Mouse (Mus musculus): Measurements from ENCODE around the gene Smarcd3. TPM values are rescaled to one million over a fixed set of nuclear protein-coding genes. Genes with fewer than 3 reads are reported as not detected.

Smarcd3 gene
- total and polyA plus RNA-seq, 3 experiments: 1.3 to 2.2 TPM; not detected in 1

- H3K27ac ChIP-seq (ENCODE audit: insufficient read depth, low read depth): no peak overlapping the region
Measured at GRCm38 (mm10) chr5:24591268-24591721, 32.9 kb downstream of the Smarcd3 start.

GRCm38 (mm10) chr5:24589511-24590500 is 34.4 kb downstream of the Smarcd3 start:
- peaks cover 8 to 24% of the 10 kb centered on the region in 2 experiments for H3K4me1 ChIP-seq (ENCODE audit: control insufficient read depth in 1 of 2, insufficient read depth in 2 of 2)
- peaks cover 19% of the 10 kb centered on the region for H3K79me2 ChIP-seq (replicated peaks; ENCODE audit: control insufficient read depth, extremely low read depth, insufficient read depth, poor library complexity, severe bottlenecking)
- H3K4me3 ChIP-seq (replicated peaks in 1 of 3; ENCODE audit: low read depth in 2 of 3, low read length in 2 of 3, poor library complexity in 1 of 3): no peak overlapping the region
- H3K36me3 ChIP-seq (replicated peaks in 1 of 2; ENCODE audit: control insufficient read depth in 1 of 2, insufficient read depth in 1 of 2, low read length in 1 of 2): peaks cover 63 to 70% of the 10 kb centered on the region in 2 experiments
- TF ChIP-seq HCFC1 (IDR thresholded peaks at IDR 0.05; ENCODE audit: low read depth, low read length): no peak
- H3K27ac ChIP-seq (ENCODE audit: insufficient read depth, low read depth): no peak overlapping the region
- H3K4me2 ChIP-seq (ENCODE audit: insufficient read depth, low read depth, poor library complexity, severe bottlenecking): no peak overlapping the region
- dilution Hi-C loops (cut with MboI; ENCODE audit: extremely low pct_ligation_motif_present, extremely low pct_unique_long_range_greater_than_20kb, low sequenced_read_pairs) (no loop called here), in situ Hi-C loops (cut with MboI; ENCODE audit: low pct_ligation_motif_present, low pct_unique_long_range_greater_than_20kb, low sequenced_read_pairs) (no loop called here)
- H3K9ac ChIP-seq (ENCODE audit: insufficient read depth, low read depth): no peak overlapping the region
- no peak for DNase-seq (ENCODE audit: extremely low read depth)
- no peaks in the 10 kb centered on the region for H3K27me3 ChIP-seq (replicated peaks)
- H3K9me3 ChIP-seq (replicated peaks; ENCODE audit: low read length): no peaks in the 10 kb centered on the region

More at GRCm38 (mm10) chr5:24591268-24591721, 32.9 kb downstream of the Smarcd3 start:
- Histone ChIP-seq H3K9me3 (replicated peaks; ENCODE audit: low read length) (no peaks in the 10 kb centered on the region), H3K79me2 (replicated peaks; ENCODE audit: control insufficient read depth, extremely low read depth, insufficient read depth, poor library complexity, severe bottlenecking) (peaks cover 19% of the 10 kb centered on the region), H3K36me3 (replicated peaks in 1 of 2; ENCODE audit: control insufficient read depth in 1 of 2, insufficient read depth in 1 of 2, low read length in 1 of 2) (peaks cover 67 to 85% of the 10 kb centered on the region in 2 experiments), H3K4me1 (ENCODE audit: control insufficient read depth in 1 of 2, insufficient read depth in 2 of 2) (peaks cover 8 to 20% of the 10 kb centered on the region in 2 experiments), H3K9ac (ENCODE audit: insufficient read depth, low read depth) (no peak overlapping the region), H3K27me3 (replicated peaks) (no peaks in the 10 kb centered on the region), H3K4me2 (ENCODE audit: insufficient read depth, low read depth, poor library complexity, severe bottlenecking) (no peak overlapping the region), H3K4me3 (replicated peaks in 1 of 3; ENCODE audit: low read depth in 2 of 3, low read length in 2 of 3, poor library complexity in 1 of 3) (no peak overlapping the region)
- in situ Hi-C loops (cut with MboI; ENCODE audit: low pct_ligation_motif_present, low pct_unique_long_range_greater_than_20kb, low sequenced_read_pairs): no loop called here
- dilution Hi-C loops (cut with MboI; ENCODE audit: extremely low pct_ligation_motif_present, extremely low pct_unique_long_range_greater_than_20kb, low sequenced_read_pairs): no loop called here
- DNase-seq (ENCODE audit: extremely low read depth): no peak
- TF ChIP-seq ZMIZ1 (IDR thresholded peaks at IDR 0.05; ENCODE audit: low read depth, low read length): no peak
- TF ChIP-seq GABPA (IDR thresholded peaks at IDR 0.05; ENCODE audit: insufficient replicate concordance, low read depth, low read length): no peak
- no peak; the same call in 1 of the 2 replicates for TF ChIP-seq POLR2A (IDR thresholded peaks at IDR 0.05; ENCODE audit: low read depth, low read length)
- no peak for TF ChIP-seq TCF12 (IDR thresholded peaks at IDR 0.05; ENCODE audit: low read depth, low read length)
- no peak for TF ChIP-seq ELF1 (IDR thresholded peaks at IDR 0.05; ENCODE audit: low read depth, low read length)
- no peak for TF ChIP-seq POLR2AphosphoS2 (IDR thresholded peaks at IDR 0.05; ENCODE audit: low read depth, low read length)
- TF ChIP-seq E2F4 (IDR thresholded peaks at IDR 0.05; ENCODE audit: insufficient replicate concordance, low read depth, low read length): no peak
- TF ChIP-seq RCOR1 (conservative IDR thresholded peaks at IDR 0.05; ENCODE audit: low read depth, low read length): no peak

- TF ChIP-seq EP300 (IDR thresholded peaks at IDR 0.05; ENCODE audit: low read length) (no peak), UBTF (IDR thresholded peaks at IDR 0.05; ENCODE audit: low read depth, low read length) (no peak), MAFK (IDR thresholded peaks at IDR 0.05; ENCODE audit: insufficient replicate concordance, low read length) (peak; percentile 61; the same call in 1 of the 2 replicates)
- Histone ChIP-seq H3K27me3 (replicated peaks) (no peaks in the 10 kb centered on the region), H3K9ac (ENCODE audit: insufficient read depth, low read depth) (peak overlapping the region; percentile 77), H3K79me2 (replicated peaks; ENCODE audit: control insufficient read depth, extremely low read depth, insufficient read depth, poor library complexity, severe bottlenecking) (peaks cover 19% of the 10 kb centered on the region), H3K4me3 (replicated peaks in 1 of 3; ENCODE audit: low read depth in 2 of 3, low read length in 2 of 3, poor library complexity in 1 of 3) (peak overlapping the region; percentile 88 to 98 (median 90)), H3K4me2 (ENCODE audit: insufficient read depth, low read depth, poor library complexity, severe bottlenecking) (peak overlapping the region; percentile 45), H3K4me1 (ENCODE audit: control insufficient read depth in 1 of 2, insufficient read depth in 2 of 2) (peaks cover 8 to 24% of the 10 kb centered on the region in 2 experiments), H3K9me3 (replicated peaks; ENCODE audit: low read length) (no peaks in the 10 kb centered on the region), H3K27ac (ENCODE audit: insufficient read depth, low read depth) (0 out of 2 replicates have a peak overlapping the region, but pooled peaks have one; percentile 8), H3K36me3 (replicated peaks in 1 of 2; ENCODE audit: control insufficient read depth in 1 of 2, insufficient read depth in 1 of 2, low read length in 1 of 2) (peaks cover 40 to 44% of the 10 kb centered on the region in 2 experiments)
- peak; percentile 40 for DNase-seq (ENCODE audit: extremely low read depth)
- in situ Hi-C loops (cut with MboI; ENCODE audit: low pct_ligation_motif_present, low pct_unique_long_range_greater_than_20kb, low sequenced_read_pairs): no loop called here
- dilution Hi-C loops (cut with MboI; ENCODE audit: extremely low pct_ligation_motif_present, extremely low pct_unique_long_range_greater_than_20kb, low sequenced_read_pairs): no loop called here
Measured at GRCm38 (mm10) chr5:24587200-24587577, 37.0 kb downstream of the Smarcd3 start.
